Mouse (Mus musculus) spleen, adult 2 months (tissue): Measurements from ENCODE around the gene Nprl3.

ENCODE experiments used
- CTCF ChIP-seq: fragments of 200-500 bp; IDR thresholded peaks from 2 replicates; pipeline ENCODE4 v1.5.1; 2011; ENCODE audit warnings: mild to moderate bottlenecking, inconsistent platforms; ENCODE audit not compliant: insufficient read depth, insufficient read length, insufficient replicate concordance; ENCODE audit errors: extremely low read depth
- POLR2A ChIP-seq: fragments of 200-500 bp; IDR thresholded peaks from 2 replicates; pipeline ENCODE4 v1.6.1; 2011; ENCODE audit warnings: low read depth, low read length, inconsistent platforms

GRCm38 (mm10) chr11:32226124-32226871 lies 41.2 kb downstream of the Nprl3 start, which contains the start of gene Mpg:
- peak; percentile 94 for TF ChIP-seq POLR2A
- no peak for TF ChIP-seq CTCF
